Mouse (Mus musculus) liver, embryonic 13.5 days (tissue): Measurements from ENCODE around the gene Slc22a8. TPM values are rescaled to one million over a fixed set of nuclear protein-coding genes. Genes with fewer than 3 reads are reported as not detected.
A peak's percentile ranks its signal among the peaks of the same experiment; 100 is the strongest.

ENCODE experiments used
- ATAC-seq: fragments of 200-750 bp; cut with Nextera tagmentation; 2 replicates; pipeline ENCODE4 v1.8.0; 2017; ENCODE audit warnings: low read depth, mild to moderate bottlenecking, moderate number of reproducible peaks, moderate library complexity
- DNase-seq: peaks from one replicate; pipeline ENCODE4 v3.0.0; 2022
- H3K27ac ChIP-seq: fragments of 300-500 bp; sonication (generic); 2 replicates; pipeline ENCODE4 v1.5.1; 2015; ENCODE audit warnings: moderate library complexity, mild to moderate bottlenecking, inconsistent platforms
- H3K27me3 ChIP-seq: fragments of 300-500 bp; sonication (generic); 2 replicates; pipeline ENCODE4 v1.6.1; 2015; ENCODE audit warnings: mild to moderate bottlenecking, inconsistent platforms
- H3K36me3 ChIP-seq: fragments of 300-500 bp; sonication (generic); 2 replicates; pipeline ENCODE4 v1.6.1; 2015; ENCODE audit warnings: mild to moderate bottlenecking, inconsistent platforms
- H3K4me1 ChIP-seq: fragments of 300-500 bp; sonication (generic); replicated peaks from 2 replicates; pipeline ENCODE4 v1.6.1; 2015; ENCODE audit warnings: inconsistent platforms
- H3K4me2 ChIP-seq: fragments of 300-500 bp; sonication (generic); 2 replicates; pipeline ENCODE4 v1.6.1; 2015; ENCODE audit warnings: inconsistent platforms, mild to moderate bottlenecking, moderate library complexity
- H3K4me3 ChIP-seq: fragments of 300-500 bp; sonication (generic); replicated peaks from 2 replicates; pipeline ENCODE4 v1.5.1; 2015; ENCODE audit warnings: mild to moderate bottlenecking, inconsistent platforms
- H3K9ac ChIP-seq: fragments of 300-500 bp; sonication (generic); 2 replicates; pipeline ENCODE4 v1.6.1; 2015; ENCODE audit warnings: mild to moderate bottlenecking, inconsistent platforms
- H3K9me3 ChIP-seq: fragments of 300-500 bp; sonication (generic); replicated peaks from 2 replicates; pipeline ENCODE4 v1.6.1; 2016; ENCODE audit warnings: inconsistent platforms
- WGBS: fragments of 180-500 bp; shearing (Covaris S2); methylation state at CpG from one replicate; pipeline ENCODE4 v1.1.7; 2015; ENCODE audit not compliant: insufficient replicate concordance; 5-methylcytosine and 5-hydroxymethylcytosine counted together
- polyA plus RNA-seq: library from polyadenylated mRNA; unstranded; fragments of >200 nt; fragmentation: Nextera tagmentation; extraction: Ambion mirVana; gene quantifications from 2 replicates; pipeline ENCODE4 v1.2.1, GENCODE M21; 2015

The Slc22a8 gene
- polyA plus RNA-seq, 1 experiment from 2014 or later: 1.3 TPM

DNA sequence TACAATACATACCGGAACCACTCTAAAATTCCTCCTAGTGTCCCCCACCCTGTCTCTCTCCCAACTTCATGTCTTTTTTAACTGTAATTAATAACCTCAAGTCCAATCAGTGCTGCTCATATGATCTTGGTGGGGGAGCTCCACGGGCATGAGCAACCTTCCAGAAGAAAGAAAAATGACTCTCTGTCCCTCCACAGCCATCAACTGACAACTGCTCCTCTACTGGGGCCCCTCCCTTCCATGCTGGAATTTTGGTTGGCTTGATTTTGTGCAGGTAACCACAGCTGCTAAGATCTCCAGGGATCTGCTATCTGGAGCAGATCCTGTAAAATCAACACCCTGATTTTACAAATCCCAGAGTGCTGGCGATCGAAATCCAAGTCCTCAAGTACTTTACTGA lies 13.6 kb upstream of the Slc22a8 start:
- no peak for DNase-seq
- Histone ChIP-seq H3K36me3 (no peaks in the 10 kb centered on the region), H3K9me3 (no peaks in the 10 kb centered on the region), H3K27ac (no peak overlapping the region), H3K4me1 (peaks cover 5% of the 10 kb centered on the region; the same call in 1 of the 2 replicates), H3K4me2 (no peak overlapping the region), H3K9ac (no peak overlapping the region), H3K27me3 (peaks cover 4% of the 10 kb centered on the region; the same call in 1 of the 2 replicates), H3K4me3 (no peak overlapping the region)
- WGBS: 71% methylated on average over 4 of the region's 4 CpGs
- no peak for ATAC-seq

- H3K27me3 ChIP-seq: peaks cover 4% of the 10 kb centered on the region; the same call in 1 of the 2 replicates
- 0 out of 2 replicates have a peak, but pooled peaks have one; percentile 15 for ATAC-seq
- H3K9me3 ChIP-seq: no peaks in the 10 kb centered on the region
- H3K4me2 ChIP-seq: peak overlapping the region; percentile 52
- peak; percentile 16 for DNase-seq
- H3K36me3 ChIP-seq: no peaks in the 10 kb centered on the region
- peaks cover 5% of the 10 kb centered on the region; the same call in 1 of the 2 replicates for H3K4me1 ChIP-seq
- no peak overlapping the region; the same call in 1 of the 2 replicates for H3K9ac ChIP-seq
- H3K4me3 ChIP-seq: peak overlapping the region; percentile 29
- WGBS: 14% methylated on average over 24 of the region's 24 CpGs
- no peak overlapping the region for H3K27ac ChIP-seq
These were observed 12.6 kb upstream of the Slc22a8 start for GRCm38 (mm10) chr19:8578293-8578969.

DNA sequence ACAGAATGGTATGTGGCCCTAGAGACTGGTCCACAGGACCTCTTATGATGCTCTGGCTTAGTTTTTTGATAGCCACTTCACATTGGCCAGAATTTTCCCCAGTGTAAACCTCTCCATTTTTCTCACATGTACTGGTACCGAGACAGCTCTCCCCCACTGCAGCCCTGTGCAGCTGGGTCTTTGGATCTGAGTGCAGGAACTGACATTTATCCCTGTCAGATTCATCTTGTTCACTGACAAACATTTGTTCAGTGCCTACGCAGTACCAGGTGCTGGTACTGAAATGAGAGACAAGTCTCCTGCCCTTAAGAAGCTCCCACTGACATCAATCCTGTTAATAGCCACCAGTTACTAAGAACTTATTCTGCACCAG lies 12.1 kb upstream of the Slc22a8 start:
- H3K4me3 ChIP-seq: no peak overlapping the region
- no peaks in the 10 kb centered on the region for H3K36me3 ChIP-seq
- no peak for ATAC-seq
- H3K27me3 ChIP-seq: peaks cover 4% of the 10 kb centered on the region; the same call in 1 of the 2 replicates
- H3K9me3 ChIP-seq: no peaks in the 10 kb centered on the region
- no peak overlapping the region for H3K27ac ChIP-seq
- no peak overlapping the region for H3K9ac ChIP-seq
- peak overlapping the region; percentile 52; the same call in 1 of the 2 replicates for H3K4me2 ChIP-seq
- WGBS: 70% methylated on average over 2 of the region's 2 CpGs
- no peak for DNase-seq
- H3K4me1 ChIP-seq: peaks cover 5% of the 10 kb centered on the region; the same call in 1 of the 2 replicates

DNA sequence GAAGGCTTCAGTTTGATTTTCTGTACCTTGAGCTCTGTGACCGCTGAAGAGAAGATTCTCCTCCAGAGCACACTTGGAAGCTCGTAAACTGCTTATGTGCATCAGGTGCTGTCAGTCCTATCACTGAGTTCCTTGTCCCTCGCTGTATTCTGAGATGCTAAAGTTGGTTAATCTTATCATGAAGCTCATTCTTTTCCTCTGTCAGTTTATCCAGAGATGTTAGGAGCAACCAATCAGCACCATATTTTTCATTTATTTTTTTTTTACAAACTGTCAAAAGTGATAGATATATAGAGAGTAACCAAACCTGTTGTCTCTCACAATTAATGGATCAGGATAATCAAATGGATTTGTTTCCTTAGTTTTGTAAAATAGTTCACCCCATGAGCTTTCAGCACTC lies 5.8 kb upstream of the Slc22a8 start:
- no peak overlapping the region for H3K27ac ChIP-seq
- peaks cover 5% of the 10 kb centered on the region; the same call in 1 of the 2 replicates for H3K4me1 ChIP-seq
- H3K9me3 ChIP-seq: no peaks in the 10 kb centered on the region
- DNase-seq (no peak), ATAC-seq (no peak)
- H3K4me2 ChIP-seq: no peak overlapping the region
- no peak overlapping the region for H3K9ac ChIP-seq
- no peaks in the 10 kb centered on the region for H3K27me3 ChIP-seq
- 22% methylated on average over 3 of the region's 3 CpGs for WGBS
- H3K4me3 ChIP-seq: no peak overlapping the region
- no peaks in the 10 kb centered on the region for H3K36me3 ChIP-seq

DNA sequence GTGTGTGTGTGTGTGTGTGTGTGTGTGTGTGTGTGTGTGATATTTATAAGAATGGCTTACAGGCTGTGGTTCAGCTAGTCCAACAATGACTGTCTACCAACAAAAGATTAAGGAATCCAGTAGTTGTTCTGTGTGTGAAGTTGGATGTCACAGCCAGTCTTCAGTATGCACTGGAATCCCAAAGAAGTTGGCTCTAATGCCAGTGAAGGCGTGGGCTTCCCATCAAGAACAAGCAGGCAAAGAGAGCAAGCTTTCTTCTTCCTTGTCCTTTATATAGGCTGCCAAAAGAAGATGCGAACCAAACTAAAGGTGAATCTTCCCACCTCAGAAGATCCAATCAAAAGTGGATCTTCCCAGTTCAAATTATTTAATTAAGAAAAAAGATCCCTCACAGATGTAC lies 5.2 kb upstream of the Slc22a8 start:
- H3K27ac ChIP-seq: no peak overlapping the region
- no peak overlapping the region for H3K4me2 ChIP-seq
- H3K27me3 ChIP-seq: no peaks in the 10 kb centered on the region
- ATAC-seq: no peak
- DNase-seq: no peak
- 72% methylated on average over 2 of the region's 2 CpGs for WGBS
- H3K36me3 ChIP-seq: no peaks in the 10 kb centered on the region
- H3K9me3 ChIP-seq: no peaks in the 10 kb centered on the region
- no peak overlapping the region for H3K4me3 ChIP-seq
- H3K4me1 ChIP-seq: peaks cover 6% of the 10 kb centered on the region
- H3K9ac ChIP-seq: no peak overlapping the region

GRCm38 (mm10) chr19:8586350-8586749 lies 4.7 kb upstream of the Slc22a8 start:
- no peaks in the 10 kb centered on the region for H3K36me3 ChIP-seq
- ATAC-seq (no peak), DNase-seq (no peak)
- no peak overlapping the region for H3K4me2 ChIP-seq
- H3K9me3 ChIP-seq: no peaks in the 10 kb centered on the region
- peaks cover 10% of the 10 kb centered on the region for H3K4me1 ChIP-seq
- H3K27ac ChIP-seq: no peak overlapping the region
- H3K4me3 ChIP-seq: no peak overlapping the region
- no peaks in the 10 kb centered on the region for H3K27me3 ChIP-seq
- WGBS: 42% methylated on average over 3 of the region's 3 CpGs
- no peak overlapping the region for H3K9ac ChIP-seq

DNA sequence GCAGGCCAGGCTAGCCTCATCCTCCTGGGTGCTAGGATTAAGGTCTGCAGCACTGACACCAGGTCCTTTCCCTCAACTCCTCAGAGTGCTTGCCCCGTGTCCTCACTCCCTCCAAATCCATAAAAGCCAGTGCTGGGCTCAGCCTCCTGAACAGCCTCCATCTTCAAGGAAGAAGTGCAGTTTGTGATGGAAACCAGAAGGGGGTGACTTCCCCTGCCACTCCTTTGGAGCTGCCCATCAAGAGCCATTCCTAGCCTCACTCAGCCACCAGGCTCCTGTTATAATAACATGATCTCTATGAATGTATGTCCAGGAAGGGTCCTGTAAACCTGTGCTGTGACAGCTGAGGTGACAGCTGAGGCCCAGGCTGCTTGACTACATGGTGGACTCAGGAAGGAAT lies 3.7 kb upstream of the Slc22a8 start:
- Histone ChIP-seq H3K9ac (no peak overlapping the region), H3K9me3 (no peaks in the 10 kb centered on the region), H3K27ac (no peak overlapping the region), H3K4me2 (no peak overlapping the region), H3K4me1 (peaks cover 12% of the 10 kb centered on the region), H3K36me3 (no peaks in the 10 kb centered on the region), H3K27me3 (no peaks in the 10 kb centered on the region), H3K4me3 (no peak overlapping the region)
- 63% methylated on average over 1 of the region's 1 CpGs for WGBS
- no peak for ATAC-seq
- no peak for DNase-seq

DNA sequence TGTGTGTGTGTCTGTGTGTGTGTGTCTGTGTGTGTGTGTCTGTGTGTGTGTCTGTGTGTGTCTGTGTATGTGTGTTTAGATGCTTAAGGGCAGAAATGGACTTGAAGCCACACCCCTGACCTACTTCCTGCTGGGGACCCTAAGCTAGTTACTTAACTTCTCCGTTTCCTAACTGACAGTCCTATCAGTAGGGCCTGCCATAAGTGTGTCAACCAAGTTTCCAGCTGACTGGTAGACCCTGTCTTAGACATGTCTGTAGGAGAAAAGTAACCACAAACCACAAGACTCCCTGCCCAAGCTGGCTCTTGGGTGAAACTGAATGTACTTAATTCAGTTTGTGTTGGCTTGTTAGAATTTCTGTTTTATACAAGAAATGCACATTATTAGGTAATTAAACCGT lies 1.1 kb downstream of the Slc22a8 start:
- no peak for DNase-seq
- no peak overlapping the region for H3K4me3 ChIP-seq
- H3K9ac ChIP-seq: no peak overlapping the region
- peaks cover 35% of the 10 kb centered on the region for H3K4me1 ChIP-seq
- H3K27ac ChIP-seq: 0 out of 2 replicates have a peak overlapping the region, but pooled peaks have one; percentile 6
- ATAC-seq: peak; percentile 62
- WGBS: 25% methylated on average over 2 of the region's 2 CpGs
- no peaks in the 10 kb centered on the region for H3K9me3 ChIP-seq
- no peaks in the 10 kb centered on the region for H3K36me3 ChIP-seq
- H3K27me3 ChIP-seq: no peaks in the 10 kb centered on the region
- H3K4me2 ChIP-seq: no peak overlapping the region

- no peak overlapping the region for H3K9ac ChIP-seq
- no peaks in the 10 kb centered on the region for H3K36me3 ChIP-seq
- ATAC-seq: peak; percentile 40; the same call in 1 of the 2 replicates
- no peaks in the 10 kb centered on the region for H3K9me3 ChIP-seq
- DNase-seq: no peak
- H3K27ac ChIP-seq: 0 out of 2 replicates have a peak overlapping the region, but pooled peaks have one; percentile 6
- WGBS: 46% methylated on average over 6 of the region's 6 CpGs
- peaks cover 38% of the 10 kb centered on the region for H3K4me1 ChIP-seq
- no peak overlapping the region for H3K4me3 ChIP-seq
- H3K4me2 ChIP-seq: no peak overlapping the region
- H3K27me3 ChIP-seq: peaks cover 6% of the 10 kb centered on the region; the same call in 1 of the 2 replicates
These were observed 1.9 kb downstream of the Slc22a8 start for GRCm38 (mm10) chr19:8592873-8593408.

DNA sequence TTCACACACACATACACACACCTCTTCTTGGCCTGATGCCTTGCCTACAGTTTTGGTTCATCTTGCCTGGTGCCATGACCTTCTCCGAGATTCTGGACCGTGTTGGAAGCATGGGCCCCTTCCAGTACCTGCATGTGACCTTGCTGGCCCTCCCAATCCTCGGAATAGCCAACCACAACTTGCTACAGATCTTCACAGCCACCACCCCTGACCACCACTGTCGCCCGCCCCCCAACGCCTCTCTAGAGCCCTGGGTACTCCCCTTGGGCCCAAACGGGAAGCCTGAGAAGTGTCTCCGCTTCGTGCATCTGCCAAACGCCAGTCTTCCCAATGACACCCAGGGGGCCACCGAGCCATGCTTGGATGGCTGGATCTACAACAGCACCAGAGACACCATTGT lies 2.8 kb downstream of the Slc22a8 start:
- no peak overlapping the region for H3K4me3 ChIP-seq
- no peak overlapping the region for H3K27ac ChIP-seq
- H3K9me3 ChIP-seq: no peaks in the 10 kb centered on the region
- WGBS: 71% methylated on average over 11 of the region's 11 CpGs
- no peak for DNase-seq
- no peak for ATAC-seq
- peaks cover 9% of the 10 kb centered on the region; the same call in 1 of the 2 replicates for H3K27me3 ChIP-seq
- peaks cover 33% of the 10 kb centered on the region for H3K4me1 ChIP-seq
- H3K36me3 ChIP-seq: no peaks in the 10 kb centered on the region
- H3K4me2 ChIP-seq: no peak overlapping the region
- H3K9ac ChIP-seq: no peak overlapping the region

GRCm38 (mm10) chr19:8594518-8594917 lies 3.5 kb downstream of the Slc22a8 start:
- DNase-seq: no peak
- no peak overlapping the region for H3K4me2 ChIP-seq

More at GRCm38 (mm10) chr19:8594518-8594917, 3.5 kb downstream of the Slc22a8 start:
- Histone ChIP-seq H3K4me1 (peaks cover 36% of the 10 kb centered on the region), H3K27ac (no peak overlapping the region), H3K9me3 (no peaks in the 10 kb centered on the region), H3K27me3 (peaks cover 9% of the 10 kb centered on the region; the same call in 1 of the 2 replicates), H3K4me3 (no peak overlapping the region), H3K36me3 (no peaks in the 10 kb centered on the region), H3K9ac (no peak overlapping the region)
- WGBS: 0% methylated on average over 1 of the region's 1 CpGs
- no peak for ATAC-seq
